Mouse (Mus musculus) ZHBTc4 (cell line): ENCODE measurements around the gene Cib1.

Experiments
- DNase-seq: peaks from one replicate; pipeline ENCODE4 v3.0.0-alpha.2; 2011; ENCODE audit warnings: low read depth, low spot score

Cib1 gene

DNA sequence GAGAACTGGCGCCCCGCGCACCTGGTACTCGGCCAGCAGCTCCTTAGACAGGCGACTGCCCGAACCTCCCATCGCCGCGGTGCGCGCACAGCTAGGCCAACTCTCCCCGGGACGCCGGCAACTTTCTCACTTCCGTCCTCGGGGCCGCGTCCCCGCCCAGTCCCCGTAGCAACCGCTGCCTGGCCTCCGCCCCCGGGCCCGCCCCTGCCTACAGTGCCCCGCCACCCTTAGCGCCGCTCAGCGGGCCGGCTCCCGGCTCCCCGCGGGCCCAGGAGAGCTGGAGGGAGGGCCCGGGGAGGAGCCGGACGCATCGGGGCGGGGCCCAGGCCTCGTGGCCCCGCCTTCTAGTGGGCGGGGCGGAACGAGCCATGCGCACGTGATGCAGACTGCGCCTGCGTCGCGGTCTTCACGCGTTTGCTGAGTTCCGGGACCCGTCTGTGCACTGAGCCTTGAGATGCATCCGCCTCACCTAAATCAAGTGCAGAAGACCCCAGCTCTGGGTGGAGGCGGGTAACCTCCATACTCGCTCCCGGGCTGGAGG lies at the start of gene Cib1, which contains the start of gene Gdpgp1:
Gene Cib1, minus strand, starts transcription at position 325 of the 541 bp plus-strand sequence.
Gene Gdpgp1, plus strand, starts transcription at position 377 of the 541 bp plus-strand sequence.
- peak; percentile 99 for DNase-seq

DNA sequence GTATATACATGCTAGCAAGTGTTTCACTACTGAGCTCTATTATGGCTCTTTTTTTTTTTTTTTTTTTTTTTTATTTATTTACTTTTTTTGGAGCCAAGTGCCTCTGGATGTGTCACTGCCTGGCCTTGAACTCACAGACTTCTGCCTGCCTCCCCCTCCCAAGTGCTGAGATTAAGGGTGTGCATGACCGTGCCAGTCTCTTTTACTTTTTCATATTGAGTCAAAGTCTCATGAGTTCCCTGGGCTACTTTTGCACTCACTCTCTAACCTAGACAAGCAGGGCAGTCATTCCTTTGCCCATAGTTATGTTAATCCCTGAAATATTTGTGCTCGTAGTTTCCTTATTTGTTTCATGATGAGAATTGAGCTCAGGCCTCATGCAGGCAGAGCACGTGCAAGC lies 49.0 kb upstream of the Cib1 start:
- DNase-seq, result no peak

DNA sequence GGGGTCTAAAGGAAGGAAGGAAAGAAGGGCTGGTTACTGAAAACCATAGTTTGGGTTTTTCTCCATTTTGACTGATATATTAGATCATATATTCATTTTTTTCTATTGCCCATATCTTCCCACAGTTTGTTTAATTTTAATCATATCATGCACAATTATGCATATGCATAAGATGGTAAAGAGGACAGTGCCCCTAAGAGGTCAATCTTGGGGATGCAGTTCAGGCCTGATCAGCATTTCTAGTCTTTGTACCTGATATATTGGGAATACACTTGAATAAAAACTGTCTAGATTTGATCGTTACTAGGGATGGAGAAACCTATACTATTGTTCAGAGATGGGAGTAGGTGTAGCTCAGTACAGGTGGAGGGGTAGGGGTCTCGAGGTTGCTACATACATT lies 48.4 kb upstream of the Cib1 start:
- no peak for DNase-seq

DNA sequence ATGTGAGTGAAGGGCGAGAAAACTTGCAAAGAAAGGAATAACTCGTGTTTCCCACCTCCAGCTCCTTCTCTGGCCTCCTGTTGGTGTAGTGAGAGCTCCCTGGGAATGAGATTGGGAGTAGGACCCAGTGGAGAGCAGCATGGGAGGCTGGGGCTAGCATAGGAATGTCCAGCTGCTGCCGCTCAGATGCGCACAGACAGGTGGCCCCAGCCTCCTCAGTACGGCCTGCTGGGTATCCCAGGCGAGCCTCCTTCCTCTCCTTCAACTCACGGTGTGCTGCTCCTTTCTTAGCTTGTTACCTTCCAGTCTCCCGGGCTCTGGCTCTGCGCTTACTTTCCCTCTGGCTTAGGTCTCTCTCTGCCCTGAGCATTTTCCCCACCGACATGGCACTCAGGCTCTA lies 47.4 kb upstream of the Cib1 start:
- DNase-seq, result no peak

DNA sequence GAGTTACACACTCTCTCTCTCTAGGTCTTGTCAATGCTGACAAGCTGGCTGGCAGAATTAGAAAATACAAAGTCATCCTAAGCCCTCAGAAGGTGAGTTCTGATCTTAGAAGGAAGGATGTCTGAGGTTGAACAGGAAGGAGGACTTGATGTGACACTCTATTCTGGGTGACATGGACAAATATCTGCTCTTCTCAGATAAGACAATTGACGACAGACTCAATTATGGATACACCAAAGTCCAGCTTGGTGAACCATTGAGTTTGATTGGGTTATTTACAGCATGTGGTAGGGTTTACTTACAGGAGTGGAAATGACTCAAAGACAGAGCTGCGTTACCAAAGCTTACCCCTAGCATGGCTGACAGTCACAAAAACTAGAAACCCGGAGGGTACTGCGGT lies 43.8 kb upstream of the Cib1 start:
- DNase-seq, result no peak

DNA sequence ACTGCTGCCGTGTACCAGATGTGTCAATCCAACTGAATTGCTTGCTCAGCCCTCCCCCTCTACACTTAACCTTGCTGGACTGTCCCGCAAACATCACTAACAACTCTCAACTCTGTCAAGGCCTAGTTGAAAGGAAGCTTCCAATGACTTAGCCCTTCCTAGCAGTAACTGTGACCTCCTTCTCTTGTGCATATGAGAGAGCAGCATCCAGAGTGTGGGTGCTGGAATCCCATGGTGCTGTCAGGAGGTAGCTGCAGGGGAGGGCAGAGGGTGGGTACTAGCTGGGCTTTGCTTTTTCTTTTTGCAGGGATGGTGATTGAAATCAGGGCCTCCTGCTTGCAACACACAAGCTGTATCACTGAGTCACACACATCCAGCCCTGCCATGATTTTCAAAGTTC lies 40.8 kb upstream of the Cib1 start:
- DNase-seq, result no peak

DNA sequence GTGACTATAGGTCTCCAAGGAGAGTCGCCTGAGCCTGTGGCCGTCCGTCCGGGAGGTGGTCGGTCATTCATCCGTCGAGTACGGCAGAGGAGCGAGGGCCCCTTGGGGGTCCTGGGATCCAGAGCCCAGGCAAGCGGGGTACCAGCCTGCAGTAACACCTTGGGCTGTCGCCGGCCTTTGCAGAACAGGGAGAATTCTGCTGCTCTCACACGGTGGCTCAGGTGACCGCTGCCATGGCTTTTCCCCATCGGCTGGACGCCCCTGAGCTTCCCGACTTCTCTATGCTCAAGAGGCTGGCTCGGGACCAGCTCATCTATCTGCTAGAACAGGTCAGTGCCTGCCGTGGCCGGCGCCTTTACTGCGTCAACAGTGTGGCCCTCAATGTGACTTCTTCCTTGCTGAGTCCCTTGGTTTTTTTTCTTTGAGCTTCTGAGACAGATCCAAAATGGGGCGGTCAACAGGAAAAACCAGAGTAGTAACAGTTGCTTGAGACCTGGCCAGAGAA lies 37.2 kb upstream of the Cib1 start:
- DNase-seq, result no peak

DNA sequence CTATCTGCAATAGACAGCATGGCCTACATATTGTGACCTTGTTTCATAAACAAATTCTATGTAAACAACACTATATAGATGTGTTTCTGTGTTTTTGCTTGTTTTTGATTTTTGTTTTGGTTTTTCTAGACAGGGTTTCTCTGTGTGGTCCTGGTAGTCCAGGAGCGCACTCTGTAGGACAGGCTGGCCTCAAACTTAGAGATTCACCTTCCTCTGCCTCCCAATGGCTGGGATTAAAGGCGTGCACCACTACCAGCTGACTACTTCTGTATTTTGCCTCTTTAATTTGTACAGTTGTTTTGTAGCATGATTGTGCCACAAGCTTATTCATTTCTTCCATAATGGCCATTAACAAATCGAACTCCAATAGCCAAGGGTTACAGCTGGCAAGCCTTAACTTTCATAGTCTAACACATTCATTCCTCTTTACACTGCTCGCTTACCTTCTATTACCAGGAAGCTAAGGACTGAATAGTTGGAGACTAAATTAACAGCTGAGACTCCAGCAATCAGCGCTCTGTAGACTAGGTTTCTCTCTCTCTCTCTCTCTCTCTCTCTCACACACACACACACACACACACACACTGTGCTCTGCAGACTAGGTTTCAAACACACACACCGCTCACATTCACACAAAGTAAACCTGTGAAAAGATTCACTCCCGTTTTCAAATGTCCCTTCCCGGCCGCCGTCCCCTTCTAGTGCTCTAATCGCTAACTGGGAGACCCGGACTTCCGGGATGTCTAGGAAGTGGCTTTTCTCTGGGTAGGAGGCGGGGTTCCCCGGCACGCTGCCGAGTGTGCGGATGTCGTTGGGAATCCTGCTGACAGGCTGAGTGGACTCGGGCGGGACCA lies 36.5 kb upstream of the Cib1 start, which contains the start of gene Vps33b:
Gene Vps33b, plus strand, starts transcription at position 753 of the 854 bp plus-strand sequence.
- peak; percentile 97 for DNase-seq

DNA sequence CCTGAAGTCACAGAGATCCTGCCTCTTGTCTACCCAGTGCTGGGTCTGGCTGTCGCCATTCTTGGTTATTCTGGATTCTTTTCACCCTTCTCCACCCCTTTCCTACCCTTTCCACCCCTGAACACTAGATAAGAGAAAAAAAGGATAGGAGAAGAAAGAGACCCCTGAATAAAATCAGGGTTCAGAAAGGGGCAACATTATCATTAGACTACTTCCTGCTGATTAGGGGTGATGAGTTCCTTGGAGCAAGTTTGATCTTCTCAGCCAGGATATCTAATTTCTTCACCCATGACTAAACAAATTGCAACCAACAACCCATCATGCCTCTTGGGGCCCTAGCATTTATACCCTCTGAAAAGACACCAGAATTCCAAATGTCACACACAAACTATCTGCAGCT lies 35.2 kb upstream of the Cib1 start:
- no peak for DNase-seq

DNA sequence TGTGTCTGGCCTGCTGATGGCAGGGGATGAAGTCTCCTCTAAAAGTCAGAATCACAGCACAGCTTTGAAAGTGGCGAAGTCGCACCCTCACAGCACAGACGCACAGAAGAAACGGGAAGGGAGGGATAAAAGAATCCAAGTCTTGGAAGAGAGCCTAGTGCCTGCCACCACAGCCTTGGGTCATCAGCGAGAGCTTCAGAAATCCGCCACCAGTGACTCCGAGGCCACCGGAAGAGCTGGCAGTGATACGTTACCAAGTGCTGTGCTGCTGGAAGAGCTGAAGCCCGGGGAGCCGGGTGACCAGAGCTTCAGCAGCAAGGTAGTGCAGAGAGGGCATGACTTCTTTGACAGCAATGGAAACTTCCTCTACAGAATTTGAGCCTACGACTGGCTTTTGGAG lies 32.0 kb upstream of the Cib1 start:
- DNase-seq, result no peak

DNA sequence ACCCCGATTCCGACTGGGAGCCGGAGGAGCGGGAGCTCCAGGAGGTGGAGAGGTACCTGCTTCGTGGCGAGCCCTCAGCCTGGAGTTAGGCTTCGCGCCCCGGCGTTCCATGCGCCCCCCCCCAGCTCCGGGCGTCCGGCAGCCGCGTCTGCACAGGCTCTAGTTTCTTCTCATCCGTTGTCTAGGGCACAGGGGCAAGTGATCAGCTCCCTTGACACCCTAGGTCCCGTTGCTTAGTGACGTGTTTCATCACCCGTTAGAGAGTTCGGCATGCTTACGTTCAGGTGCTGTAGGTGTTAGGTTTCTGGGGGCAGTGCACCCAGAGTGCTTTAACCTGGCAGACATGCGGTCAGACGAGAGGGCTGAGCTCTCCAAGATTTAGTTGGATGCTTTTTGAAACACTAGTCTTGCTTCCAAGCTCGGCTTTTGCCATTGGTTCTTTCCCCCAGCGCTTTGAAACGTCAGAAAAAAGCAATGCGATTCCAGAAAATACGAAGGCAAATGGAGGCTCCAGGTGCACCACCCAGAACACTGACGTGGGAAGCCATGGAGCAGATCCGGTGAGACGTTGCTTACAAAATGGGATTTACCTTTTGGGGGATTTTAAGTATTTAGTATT lies 28.9 kb upstream of the Cib1 start:
- no peak for DNase-seq

DNA sequence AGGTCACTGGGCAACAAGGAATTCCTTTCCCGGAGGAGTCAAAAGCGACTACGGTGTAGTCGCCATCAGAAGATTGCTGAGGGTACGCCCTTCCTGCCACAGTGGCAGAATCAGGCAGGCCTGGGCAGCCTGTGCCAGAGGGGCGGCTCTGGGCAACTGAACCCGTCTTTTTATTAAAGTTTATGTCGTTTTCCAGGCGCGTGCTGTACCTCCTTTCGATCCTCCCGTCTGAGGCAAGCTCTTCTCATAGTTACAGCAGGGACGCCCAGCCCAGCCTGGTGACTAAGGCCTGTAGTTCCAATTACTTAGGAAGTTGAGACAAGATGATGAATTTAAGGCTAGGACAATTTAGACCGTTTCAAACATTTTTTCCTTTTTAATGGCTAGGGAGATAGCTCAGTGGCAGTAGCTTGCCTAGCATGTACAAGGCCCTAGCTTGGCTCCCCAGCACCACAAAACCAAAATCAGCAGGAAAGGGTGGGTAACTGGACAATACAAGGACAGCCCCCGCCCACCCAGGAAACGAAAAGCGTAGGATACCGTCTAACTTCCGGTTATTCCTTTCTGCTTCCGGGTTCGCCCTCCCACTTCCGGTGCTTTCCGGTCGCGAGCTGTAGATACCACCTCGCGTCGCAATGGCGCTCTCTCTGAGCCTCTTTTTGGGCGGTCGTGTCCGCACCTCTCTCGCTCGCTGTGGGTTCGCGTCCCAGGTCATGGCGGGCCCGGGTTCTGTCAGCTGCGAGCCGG lies 28.2 kb upstream of the Cib1 start, which contains the start of gene Ngrn:
Gene Ngrn, plus strand, starts transcription at position 591 of the 747 bp plus-strand sequence.
- peak; percentile 93 for DNase-seq

DNA sequence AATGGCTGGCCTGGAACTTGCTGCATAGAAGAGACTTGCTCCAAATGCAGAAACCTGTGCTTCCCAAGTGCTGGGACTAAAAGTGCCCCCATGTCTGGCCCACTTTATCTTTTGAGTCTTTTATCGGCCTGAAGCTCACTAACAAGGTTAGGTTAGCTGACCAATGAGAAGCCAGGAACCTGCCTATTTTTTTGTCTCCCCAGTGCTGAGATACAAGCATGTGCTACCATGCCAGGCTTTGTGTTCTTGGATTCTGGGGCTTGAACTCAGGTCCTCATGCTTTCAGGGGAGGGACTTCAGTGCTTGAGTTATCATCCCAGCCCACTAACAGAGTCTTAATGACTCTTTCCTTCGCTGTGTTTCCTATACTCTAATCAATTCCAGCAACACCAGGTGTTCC lies 25.1 kb upstream of the Cib1 start:
- DNase-seq, result no peak

DNA sequence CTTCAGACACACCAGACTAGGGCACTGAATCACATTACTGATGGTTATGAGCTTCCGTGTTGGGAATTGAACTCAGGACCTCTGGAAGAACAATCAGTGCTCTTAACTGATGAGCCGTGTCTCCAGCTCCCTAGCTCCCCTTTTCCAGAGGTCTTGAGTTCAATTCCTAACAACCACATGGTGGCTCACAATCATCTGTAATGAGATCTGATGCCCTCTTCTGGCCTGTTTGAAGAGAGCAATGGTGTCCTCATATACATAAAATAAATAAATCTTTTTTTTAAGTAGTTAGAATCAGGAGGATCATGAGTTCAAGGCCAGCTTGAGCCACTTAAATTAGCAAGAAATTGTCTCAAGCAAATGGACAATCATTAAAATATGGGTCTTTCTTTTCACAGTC lies 23.4 kb upstream of the Cib1 start:
- DNase-seq, result no peak

DNA sequence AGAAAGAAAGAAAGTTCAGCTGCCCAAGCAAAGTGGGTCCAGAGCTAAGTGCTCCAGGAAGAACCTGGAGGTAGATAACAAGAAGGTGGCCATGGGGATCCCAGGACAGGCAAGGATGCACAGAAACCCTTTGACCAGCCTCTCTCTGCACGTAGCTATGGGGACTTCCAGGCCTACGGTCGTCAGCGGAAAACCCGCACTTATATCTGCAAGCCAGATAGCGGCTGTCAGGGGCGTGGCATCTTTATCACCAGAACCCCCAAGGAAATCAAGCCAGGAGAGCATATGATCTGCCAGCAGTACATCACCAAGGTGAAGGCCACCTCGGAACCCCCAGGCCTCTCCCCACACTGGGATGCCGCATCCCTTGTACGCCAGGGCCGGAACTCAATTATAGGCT lies 20.3 kb upstream of the Cib1 start:
- DNase-seq, result no peak

DNA sequence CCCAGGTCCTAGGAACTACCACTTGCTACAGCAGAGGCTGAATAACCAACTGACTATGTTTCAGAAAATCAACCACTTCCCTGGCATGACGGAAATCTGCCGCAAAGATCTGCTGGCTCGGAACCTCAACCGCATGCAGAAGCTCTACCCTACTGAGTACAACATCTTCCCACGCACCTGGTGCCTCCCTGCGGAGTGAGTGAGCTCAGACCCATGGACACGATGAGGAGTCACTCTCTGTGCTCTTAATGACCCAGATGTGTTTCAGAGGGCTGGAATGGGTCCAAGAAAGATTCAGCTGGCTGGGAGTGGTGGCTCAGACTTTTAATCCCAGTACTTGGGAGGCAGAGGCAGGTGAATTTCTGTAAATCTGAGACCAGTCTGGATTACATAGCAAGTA lies 19.8 kb upstream of the Cib1 start:
- DNase-seq, result no peak

DNA sequence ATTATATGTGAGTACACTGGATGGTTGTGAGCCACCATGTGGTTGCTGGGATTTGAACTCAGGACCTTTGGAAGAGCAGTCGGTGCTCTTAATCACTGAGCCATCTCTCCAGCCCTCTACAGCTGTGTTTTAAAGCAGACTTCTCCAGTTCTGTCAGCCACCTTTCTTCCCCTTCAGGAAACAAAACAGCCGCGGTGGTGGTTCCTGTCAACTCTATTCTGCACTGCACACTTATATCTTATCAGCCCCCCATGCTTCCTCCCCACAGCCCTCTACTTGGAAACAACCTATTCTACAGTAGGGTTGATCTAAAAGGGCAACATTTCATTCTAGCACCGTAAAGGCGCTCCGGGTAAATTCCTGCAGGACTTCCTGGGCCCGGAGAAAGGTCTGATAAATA lies 14.2 kb upstream of the Cib1 start:
- no peak for DNase-seq

DNA sequence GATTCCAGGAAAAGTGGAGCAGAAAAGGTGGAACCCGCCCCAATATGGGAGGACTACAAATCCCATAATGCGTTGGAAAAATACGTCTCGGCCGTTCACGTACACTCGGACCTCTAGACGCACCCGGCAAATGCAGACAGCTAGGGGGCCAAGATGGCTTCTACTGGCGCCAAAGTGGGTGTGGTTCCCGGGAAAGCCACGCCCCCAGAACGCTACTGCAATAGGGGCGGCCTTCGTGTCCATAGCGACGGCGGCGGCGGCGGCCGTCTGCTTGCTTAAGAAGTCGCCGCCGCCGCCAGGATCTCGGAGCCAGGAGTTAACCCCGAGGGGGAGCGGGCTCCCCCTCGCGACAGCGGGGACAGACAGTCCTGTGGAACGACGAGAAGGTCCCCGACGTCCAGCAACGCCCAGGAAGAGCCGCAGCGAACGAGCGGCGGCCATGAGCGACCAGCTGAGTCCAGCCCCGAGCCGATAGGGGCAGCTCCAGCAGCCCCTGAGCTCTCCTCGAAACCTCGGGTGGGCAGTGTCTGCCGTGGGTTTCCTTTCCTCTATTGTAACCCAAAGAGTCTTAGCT lies 13.6 kb upstream of the Cib1 start, which contains the start of gene Ttll13:
Gene Ttll13, plus strand, starts transcription at position 229 of the 574 bp plus-strand sequence.
- DNase-seq, result peak; percentile 100

DNA sequence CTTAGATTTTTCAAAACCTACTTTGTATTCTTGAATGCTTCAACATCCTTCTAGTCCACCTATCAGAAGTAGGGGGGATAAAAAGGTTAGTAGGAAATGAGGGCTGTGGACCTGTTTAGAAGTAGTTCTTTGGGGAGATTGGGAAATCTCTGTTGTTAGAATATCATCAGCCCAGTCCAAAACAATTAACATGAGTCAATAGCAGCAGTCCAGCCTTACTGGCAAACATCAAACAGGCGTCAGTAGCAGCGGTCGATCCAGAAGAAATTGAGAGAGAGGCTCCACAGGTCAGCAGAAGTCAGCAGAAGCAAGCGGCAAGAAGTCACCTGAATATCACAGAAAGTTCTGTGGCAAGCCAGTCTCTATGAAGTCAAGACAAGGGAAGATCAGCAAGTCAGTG lies 12.2 kb upstream of the Cib1 start:
- no peak for DNase-seq

DNA sequence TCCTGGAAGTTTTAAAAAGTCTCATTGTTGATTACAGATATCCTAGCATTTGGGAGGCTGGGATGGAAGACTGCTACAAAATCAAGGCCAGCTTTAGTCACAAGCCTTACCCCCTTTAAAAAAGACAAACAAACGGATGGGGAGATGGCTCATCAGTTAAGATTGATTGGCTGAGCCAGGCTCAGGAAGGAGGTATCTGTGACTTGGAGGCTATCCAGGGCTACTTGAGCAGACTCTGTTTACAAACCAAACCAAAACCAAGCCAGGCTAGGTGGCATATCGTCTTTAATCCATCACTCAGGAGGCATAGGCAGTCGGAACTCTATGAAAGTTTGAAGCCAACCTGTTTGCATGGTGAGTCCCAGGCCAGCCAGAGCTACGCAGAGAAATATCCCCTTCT lies 9.0 kb upstream of the Cib1 start:
- DNase-seq, result no peak

DNA sequence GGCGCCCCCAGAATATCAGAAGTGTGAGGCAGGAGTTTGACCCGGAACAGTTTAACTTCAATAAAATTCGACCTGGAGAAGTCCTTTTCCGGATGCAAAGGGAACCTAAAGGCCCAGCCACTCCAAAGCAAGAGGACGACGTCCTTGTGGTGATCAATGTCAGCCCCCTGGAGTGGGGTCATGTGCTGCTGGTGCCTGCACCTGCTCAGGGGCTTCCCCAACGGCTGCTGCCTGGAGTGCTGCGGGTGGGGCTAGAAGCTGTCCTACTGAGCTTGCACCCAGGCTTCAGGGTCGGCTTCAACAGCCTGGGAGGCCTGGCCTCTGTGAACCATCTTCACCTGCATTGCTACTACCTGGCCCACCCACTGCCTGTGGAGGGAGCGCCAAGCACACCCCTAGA lies 5.9 kb upstream of the Cib1 start:
- DNase-seq, result peak; percentile 80
